Mouse (Mus musculus) c-Kit-positive CD71-positive TER-119-positive erythroid progenitor cells, embryonic 14.5 days (primary cell): ENCODE results near the gene Sars.

ENCODE experiments used
- DNase-seq: peaks from one replicate; pipeline ENCODE4 v3.0.0-alpha.2; 2013; ENCODE audit warnings: low spot score

Sars gene

DNA sequence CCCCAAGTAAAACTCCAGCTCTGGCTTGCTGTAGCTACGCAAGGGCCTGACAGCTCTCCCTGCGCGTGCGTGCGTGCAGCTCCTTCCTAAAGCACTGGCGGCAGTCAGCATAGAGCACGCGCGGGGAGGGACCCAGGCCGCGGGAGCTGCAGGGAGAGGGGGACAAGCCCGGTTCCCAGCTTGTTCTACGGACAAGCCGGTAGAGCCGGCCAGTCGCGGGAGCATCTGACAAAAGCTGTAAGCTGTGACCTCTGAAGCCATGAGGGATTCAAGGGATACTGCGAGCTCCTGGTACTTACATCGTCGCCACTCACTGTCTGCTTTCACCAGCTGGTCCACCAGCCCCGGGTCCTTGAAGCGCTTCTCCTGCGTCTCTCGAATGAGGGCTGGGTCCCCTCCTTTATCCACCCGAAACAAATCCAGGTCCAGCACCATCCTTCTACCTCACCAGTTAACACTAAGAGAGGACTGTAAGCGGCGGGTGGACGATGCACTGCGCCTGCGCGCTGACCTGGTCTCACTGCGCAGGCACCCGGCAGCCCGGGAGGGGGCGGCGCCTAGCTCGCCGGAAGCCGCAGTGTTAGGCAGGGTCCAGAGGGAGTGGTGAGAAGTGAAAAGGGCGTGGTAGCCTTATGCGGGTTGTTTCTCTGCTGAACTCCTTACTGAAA lies at the start of gene Sars:
Gene Sars (minus strand): TSS at position 512 of the 668 bp plus-strand sequence.
- DNase-seq, result peak; percentile 90

DNA sequence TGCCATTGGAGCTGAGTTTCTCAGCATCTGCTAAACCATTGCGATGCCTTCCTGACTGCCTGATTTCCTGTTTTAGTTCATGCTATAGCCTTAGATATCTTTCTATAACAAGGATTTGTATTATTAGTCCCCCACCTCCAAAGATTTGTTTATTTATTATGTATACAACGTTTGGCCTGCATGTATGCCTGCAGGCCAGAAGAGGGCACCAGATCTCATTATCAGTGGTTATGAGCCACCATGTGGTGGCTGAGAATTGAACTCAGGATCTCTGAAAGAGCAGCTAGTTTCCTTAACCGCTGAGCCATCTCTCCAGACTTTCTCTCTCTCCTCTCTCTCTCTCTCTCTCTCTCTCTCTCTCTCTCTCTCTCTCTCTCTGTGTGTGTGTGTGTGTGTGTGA lies 45.0 kb upstream of the Sars start:
- DNase-seq, result peak; percentile 7

DNA sequence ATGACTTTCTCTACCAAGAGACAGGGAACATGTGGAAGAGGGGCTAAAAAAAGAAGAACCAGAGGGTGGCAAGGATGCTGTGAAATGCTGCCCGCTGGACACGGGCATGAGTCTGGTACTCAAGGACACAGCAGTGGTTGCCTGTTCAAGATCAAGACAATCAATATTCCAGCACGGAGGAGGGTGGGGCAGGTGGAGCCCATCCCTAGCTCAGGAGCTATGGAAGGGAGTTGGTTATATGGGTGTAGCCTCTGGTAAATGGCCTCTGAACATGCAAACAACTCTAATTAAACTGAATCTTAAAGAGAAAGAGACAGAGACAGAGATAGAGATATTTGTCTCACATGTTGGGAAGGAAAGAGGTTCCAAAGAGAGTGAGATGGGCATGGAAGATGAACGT lies 39.7 kb upstream of the Sars start:
- DNase-seq, result no peak

DNA sequence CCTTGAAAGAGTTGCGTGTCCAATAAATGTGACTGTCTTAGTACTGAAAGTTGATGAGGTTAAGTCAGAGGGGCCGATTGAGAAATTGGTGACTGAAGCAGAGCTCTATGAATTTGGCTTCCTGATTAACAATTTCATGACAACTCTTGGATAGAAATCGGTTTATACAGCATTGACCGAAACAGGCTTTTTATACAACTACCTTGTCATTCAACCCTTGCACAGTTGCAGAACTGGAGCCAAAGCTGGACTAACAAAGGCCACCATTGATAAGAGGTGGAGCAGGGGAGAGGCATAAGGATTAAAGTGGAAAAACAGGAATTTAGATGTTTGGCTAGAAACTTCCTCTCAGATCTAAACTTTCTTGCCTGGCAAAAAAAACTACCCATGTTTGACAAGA lies 33.8 kb upstream of the Sars start:
- DNase-seq, result no peak

DNA sequence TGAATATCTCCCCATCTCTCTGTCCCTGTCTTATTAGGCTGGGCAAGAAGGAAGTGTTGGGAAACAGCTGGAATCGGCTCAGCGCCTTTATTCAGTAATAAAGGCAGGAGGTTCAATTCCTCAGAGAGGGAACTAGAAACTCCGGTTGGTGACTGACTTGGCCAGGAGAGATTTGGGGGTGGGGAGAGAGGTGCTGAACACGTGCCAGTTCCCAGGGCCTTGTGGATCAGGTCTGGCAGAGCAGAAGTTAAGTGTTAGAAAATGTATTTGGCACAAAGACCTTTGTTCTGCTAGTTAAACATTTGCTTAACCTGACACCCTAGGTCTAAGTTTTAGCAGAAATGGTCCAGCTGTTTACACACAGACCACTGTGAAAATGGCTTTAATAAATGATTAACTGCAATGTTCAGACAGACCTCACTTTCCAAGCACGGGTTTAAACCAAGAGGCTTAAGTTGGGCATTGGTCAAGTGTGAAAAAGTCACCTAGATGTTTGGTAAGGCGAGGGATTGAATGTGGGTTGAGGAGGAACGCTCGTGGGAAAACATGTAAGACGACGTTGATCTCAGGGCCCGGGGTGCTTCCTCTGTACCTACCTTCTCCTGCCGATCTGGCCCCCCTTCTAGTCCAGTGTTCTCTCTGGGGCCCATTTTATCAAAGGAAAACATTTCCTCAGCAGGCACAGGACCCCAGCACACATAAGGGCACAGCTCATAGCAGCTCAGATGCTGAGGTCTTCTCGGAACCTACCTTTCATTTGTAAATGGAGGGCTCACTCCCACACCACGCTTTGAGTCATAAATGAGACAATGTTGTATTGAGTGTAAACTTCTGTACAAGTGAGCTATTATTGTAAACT lies 32.0 kb upstream of the Sars start:
- no peak for DNase-seq

DNA sequence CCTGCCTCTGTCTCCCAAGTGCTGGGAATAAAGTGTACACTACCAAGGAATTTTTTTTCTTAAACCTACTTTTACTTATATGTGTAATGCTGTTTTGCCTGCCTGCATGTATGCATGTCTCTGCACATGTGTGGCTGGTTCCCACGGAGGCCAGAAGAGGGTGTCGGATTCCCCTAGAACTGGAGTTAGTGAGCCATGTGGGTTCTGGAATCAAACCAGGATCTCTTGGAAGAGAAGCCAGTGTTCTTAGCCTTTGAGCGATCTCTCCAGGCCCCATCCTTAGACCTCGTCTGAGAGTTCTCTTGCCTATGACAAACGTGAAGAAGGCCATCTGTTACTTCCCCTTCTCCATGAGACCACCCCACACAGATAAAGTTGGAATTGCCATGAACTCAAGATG lies 30.5 kb upstream of the Sars start:
- no peak for DNase-seq

DNA sequence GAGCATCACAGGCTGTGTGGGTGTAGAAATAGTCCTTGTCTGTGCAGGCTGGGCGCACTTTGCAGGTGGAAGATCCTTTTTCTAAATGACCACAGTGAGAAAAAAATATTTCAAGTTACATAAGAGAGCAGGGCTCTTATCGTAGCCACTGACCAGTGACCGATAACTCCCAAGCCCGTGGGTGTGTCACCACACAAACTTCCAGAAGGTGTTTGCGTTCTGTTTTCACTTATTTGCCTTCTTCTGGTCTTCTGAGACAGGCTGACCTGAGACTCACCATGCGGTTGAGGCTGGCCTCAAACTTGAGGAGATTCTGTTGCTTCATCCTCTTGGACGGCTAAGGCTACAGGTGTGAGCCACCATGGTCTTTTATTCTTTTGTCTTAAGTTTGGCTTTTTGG lies 30.0 kb upstream of the Sars start:
- no peak for DNase-seq

DNA sequence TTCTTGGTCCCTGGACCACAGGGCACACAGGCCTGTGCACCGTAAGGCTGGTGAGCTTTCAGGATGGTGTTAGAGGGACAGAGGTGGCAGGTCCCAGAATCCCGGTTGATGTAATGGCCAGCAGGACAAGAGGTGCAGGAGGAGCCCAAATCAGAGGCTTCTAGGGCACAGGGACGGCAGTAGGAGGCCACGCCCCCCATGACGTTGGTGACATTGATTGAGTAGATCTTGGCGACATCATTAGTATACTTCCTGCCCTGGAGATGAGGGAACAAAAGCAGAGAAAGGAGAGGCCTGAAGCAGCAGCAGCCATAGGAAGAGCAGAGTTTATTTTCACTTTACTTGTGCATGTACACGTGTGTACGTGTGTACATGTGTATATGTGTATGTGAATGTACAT lies 22.8 kb upstream of the Sars start:
- DNase-seq, result no peak

DNA sequence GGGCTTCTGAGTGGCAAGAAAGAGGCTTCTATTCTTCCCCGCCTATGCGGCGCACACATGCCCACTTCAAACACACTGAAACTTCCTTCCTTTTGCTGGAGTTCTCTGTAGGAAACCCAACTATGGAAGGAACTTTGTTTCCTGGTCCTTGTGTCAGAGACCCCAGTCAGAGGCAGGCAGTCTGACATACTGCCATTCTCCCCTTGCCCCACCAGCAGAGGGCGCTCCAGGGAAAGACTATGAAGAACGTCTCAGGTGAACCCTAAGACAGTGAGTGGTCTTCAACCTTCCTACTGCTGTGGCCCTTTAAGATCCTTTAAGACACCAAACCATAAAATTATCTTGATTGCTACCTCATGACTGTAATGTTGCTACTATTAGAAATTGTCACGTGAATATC lies 21.4 kb upstream of the Sars start:
- peak; percentile 55 for DNase-seq

DNA sequence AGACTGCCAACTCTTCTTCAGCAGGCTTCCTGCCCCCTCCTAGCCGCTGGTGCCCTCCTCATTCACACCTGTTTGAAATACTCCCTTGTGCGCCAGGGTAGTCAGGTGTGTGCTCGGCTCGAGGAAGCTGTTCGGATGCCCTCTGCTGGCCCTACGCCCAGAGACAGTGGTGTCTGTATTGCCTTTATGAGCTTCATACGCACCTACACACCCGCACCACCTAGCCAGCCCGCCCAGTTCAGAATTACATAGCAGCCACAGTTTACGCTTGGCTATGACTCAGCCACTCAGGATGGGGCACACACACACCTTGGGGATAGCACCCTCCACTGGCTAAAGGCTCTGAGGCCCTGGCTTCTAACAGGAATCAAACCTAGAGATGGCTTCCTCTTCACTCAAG lies 13.9 kb upstream of the Sars start:
- DNase-seq, result no peak

DNA sequence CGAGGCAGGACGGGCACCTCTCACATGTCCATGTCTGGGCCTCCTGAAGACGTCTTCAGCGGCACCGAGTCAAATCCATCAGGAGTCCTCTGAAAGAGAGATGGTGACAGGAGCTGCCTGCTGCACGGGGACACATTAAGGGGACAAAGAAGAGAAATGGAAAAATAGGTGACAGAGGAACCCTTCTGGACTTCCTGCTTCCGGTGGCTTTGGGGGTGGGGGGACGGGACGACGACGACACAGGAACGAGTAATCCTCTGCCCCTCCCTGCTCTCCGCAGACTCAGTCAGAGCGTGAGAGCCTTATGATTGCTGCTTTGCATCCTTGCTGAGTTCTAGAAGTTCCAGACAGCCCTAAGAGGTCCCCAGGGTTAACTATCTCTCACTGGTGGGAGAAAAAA lies 13.4 kb upstream of the Sars start:
- DNase-seq, result no peak

DNA sequence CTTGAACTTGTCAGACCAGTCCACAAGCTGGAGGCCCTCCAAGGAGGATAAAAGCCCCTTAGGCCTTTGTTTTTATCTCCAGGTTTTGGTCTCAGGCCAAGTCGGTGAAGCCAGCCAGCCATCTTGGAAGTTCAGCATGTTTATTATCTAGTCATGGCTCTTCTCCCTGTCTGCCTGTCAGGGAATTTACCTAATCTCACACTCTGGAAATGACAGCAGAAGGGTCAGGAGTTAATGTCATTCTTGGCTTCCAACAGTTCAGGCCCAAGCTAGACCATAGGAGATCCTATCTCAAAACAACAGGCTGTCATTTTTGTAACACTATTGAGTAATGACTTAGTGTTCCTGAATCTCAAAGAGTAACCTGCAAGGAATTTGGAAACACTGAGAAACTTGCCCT lies 9.2 kb upstream of the Sars start:
- DNase-seq, result no peak

DNA sequence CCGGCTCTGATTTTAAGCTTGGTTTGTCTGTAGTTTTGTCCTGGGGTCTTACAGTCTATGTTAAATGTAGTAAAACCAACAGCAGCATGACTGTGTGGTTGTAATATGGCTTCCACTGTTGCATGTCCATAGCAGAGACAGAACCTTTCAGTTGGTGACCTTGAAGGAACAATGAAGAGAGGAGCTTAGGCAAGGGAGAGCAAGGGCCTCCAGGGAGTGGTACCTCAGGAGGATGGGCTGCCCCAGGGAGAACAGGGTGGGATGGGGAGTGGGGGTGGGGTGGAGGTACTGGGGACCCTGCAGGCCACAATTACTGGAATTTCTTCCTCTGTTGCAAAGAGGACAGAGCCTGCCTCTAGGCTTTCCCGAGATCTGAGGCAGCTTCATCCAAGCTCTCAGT lies 7.0 kb upstream of the Sars start:
- no peak for DNase-seq

DNA sequence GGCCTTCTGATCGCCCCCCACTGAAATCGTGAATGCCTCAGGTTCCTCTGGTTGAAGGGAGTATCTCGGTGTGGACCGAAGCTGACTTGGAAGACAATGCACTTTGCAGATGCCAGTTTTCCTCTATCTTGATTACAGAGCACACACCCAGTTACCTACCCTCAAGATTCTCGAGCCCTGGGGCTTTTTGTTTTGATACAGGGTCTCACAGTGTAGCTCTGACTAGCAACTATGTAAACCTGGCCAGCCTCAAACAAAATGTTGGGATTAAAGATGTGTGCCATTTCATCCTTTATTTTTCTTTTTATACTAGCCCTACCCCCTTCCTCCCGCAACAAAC lies 327 bp upstream of the Sars start:
- DNase-seq, result no peak

DNA sequence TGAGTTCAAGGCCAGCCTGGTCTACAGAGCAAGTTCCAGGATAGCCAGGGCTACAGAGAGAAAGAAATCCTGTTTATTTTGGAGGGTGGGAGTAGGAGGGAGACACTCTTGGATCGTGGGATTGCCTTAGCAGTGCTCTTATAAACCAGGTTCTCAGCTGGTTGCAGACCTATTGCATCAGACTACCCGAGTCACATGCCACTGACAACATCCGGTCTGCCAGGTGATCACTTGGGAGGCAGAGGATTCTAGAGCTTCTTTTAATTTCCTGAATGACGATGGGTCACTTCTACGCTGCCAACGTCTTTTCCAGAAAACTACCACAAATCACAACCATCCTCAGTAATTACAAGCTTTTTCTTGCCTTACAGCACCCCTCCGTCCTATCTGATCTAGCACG lies 980 bp downstream of the Sars start:
- DNase-seq, result peak; percentile 83

DNA sequence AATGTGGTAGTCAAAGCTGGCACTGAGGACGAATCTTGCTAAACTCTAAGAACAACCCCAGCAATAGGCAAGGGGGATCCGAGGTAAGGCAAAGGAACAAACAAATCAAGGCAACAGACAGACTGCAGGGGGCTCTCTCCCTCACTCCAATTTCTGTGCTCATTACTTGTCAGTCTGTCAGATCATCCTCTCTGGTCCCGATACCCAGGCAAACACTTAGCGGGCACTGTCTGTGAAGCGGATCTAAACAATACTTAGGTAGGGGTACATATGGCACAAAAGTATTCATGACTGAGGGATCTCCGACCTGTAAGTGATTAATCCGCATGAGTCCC lies 8.7 kb downstream of the Sars start:
- DNase-seq, result no peak

DNA sequence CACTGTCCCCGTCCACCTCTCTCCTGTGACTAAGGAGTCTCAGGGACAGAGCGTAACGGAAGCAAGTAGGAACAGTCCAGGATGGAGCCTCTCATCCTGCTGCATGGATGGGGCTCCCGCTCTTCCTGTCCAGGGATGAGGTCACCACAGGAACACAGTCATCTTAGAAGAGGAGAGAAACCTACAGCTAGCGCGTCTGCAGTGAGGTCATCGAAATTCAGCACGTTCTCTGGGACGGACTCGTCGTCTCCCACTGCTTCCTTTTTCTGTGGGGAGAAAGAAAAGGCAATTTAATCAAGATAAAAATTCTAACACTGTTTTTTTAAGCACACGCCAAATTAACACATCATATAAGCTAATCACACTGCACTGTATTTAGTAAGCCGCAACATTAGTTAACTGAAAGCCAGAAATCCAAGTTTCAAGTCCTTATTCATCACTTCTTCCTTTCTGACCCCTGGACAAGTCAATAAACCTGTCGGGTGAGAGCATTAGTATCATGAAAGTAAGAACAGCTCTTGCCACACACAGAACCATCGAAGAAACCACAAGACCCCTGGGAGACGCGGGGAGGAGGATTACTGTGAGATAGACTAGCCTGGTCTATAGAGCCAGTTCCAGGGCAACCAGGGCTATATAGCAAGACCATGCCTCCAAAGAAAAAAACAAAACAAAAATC lies 9.2 kb downstream of the Sars start:
- DNase-seq, result no peak

DNA sequence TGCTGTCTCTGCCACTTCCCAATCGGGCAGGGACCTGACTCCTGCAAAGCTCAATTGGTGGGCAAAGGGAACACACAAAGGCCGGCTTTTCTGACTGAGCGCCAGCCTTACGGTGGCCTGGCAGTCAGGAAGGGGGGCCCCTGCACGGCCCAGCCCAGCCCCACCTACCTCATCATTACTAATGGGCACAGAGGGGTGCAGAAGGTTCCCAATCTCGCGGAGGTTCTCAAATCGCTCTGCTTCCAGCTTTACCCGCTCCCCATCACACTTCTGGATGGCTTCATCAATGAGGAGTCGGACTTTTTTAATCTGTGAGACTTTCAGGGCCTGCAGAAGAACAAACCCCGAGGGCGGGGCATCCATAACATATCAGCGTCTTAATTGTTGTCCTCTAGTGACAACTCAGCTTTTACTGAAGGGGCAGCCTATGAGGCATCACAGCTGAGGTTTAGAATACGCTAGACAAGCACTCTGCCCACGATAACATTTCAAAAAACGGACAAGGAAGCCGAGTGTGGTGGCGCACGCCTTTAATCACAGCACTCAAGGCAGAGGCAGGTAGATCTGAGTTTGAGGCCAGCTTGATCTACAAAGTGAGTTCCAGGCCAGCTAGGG lies 11.0 kb downstream of the Sars start:
- no peak for DNase-seq

DNA sequence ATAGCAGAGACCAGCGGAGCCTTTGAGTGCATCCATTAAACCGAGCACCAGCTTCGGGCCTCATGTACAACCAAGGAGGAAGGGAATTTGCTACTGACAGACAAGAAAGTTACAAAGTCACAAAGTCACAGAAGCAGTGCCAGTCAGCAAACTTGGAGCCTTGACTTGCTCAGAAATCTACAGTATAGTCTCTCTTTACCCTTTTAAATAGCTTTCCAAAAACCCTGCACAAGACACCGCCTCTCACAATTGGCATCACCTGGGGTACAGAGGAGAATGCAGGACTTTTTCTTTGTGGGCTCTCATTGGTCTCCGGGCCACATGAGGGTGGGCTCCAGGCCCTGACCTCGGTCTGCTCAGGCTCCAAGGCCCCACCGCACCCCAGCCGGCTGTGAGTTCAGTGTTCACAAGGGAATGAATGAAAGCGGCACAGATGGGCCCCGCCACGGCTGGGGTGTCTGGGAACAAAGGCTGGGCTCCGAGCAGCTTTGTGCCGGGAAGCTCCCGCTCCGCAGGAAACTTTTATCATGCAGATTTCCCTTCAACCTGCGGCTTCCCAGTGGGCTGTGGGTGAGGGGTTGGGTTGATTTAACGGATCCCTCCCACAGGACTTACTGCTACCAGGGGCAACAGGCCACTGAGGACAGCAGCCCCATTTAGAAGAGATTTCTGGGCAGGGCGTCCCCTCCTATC lies 11.7 kb downstream of the Sars start:
- no peak for DNase-seq

DNA sequence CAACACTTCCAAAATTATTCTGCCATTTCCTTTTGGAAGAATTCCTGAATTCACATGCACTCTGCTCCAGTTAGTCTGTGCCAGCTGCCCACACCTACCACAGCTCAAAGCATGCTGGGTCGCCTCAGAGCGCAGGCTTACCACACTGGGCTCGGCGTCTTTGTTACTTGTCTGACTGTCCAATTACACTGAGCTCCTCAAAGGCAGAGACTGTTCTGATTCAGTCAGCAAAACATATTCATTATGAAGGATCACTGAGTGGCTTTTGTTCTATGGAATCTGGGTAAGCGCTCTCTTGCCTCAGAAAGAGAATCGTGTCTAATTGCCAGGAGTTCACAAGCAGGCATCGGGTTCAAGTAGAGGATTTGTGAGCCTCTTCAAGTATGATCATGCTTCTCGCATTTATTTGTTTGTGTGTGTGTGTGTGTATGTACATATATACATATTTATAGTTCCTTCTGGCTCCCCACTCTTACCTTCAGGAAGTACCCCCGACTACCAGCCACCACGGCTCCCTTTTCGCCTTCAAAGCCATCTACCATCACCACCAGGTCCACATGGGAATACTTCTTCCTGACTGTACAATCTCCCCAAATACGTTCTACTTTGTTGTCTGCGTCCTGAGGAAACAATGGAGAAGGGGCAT lies 12.3 kb downstream of the Sars start:
- no peak for DNase-seq

DNA sequence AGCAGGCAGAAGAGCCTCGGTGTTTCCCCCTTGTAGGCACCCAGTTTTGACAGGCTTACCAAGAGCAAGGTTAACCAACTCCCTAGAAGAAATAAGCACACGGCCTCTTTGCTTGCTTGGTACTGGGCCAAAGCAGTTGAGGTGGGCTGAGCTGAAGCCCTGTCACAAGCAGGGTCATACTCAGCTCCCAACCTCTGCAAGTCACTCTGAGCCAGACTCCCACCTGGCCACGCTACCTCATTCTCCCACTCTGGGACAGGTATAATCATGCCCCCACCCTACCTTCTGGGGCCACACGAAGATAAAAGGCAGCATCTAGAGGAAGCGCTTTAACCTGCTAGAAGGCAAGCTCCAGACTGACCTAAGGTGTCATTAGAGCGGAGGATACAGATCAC lies 19.4 kb downstream of the Sars start:
- DNase-seq, result no peak
